Mouse (Mus musculus): ENCODE results near the gene Gm16503.
"Not testable (repeated sequence)": the region's sequence is repeated elsewhere in the genome, so short reads cannot be mapped to it uniquely, and the experiment has no call there.

Gm16503 gene

GRCm38 (mm10) chr4:147539918-147540317 is at the start of gene Gm16503:
Gene Gm16503 (plus strand): TSS chr4:147540218.
- not testable (repeated sequence) for DNase-seq

- DNase-seq: not testable (repeated sequence)
Observed at GRCm38 (mm10) chr4:147492117-147492516, 47.9 kb upstream of the Gm16503 start, which contains the start of gene Zfp982. Gene Zfp982 (plus strand): TSS chr4:147492417.

GRCm38 (mm10) chr4:147498772-147499613 is 41.0 kb upstream of the Gm16503 start:
- not testable (repeated sequence) for DNase-seq

- no peak for DNase-seq
Observed at GRCm38 (mm10) chr4:147509174-147509573, 30.8 kb upstream of the Gm16503 start.

- no peak for DNase-seq
Observed at GRCm38 (mm10) chr4:147518981-147519380, 21.0 kb upstream of the Gm16503 start.

- DNase-seq: no peak
Observed at GRCm38 (mm10) chr4:147520100-147520499, 19.9 kb upstream of the Gm16503 start.

GRCm38 (mm10) chr4:147525125-147525524 is 14.9 kb upstream of the Gm16503 start:
- DNase-seq: no peak

- no peak for DNase-seq
Observed at GRCm38 (mm10) chr4:147530366-147530765, 9.7 kb upstream of the Gm16503 start.

- not testable (repeated sequence) for DNase-seq
Observed at GRCm38 (mm10) chr4:147535916-147536315, 4.1 kb upstream of the Gm16503 start.

GRCm38 (mm10) chr4:147537702-147538101 is 2.3 kb upstream of the Gm16503 start:
- no peak for DNase-seq

GRCm38 (mm10) chr4:147541105-147541504 is 1.1 kb downstream of the Gm16503 start:
- DNase-seq: no peak

GRCm38 (mm10) chr4:147553071-147553470 is 13.1 kb downstream of the Gm16503 start, which contains the start of gene Zfp985:
Gene Zfp985 (plus strand): TSS chr4:147553277.
- DNase-seq: not testable (repeated sequence)

GRCm38 (mm10) chr4:147554361-147554760 is 14.3 kb downstream of the Gm16503 start:
- not testable (repeated sequence) for DNase-seq

- not testable (repeated sequence) for DNase-seq
Observed at GRCm38 (mm10) chr4:147556921-147557320, 16.9 kb downstream of the Gm16503 start.

- DNase-seq: not testable (repeated sequence)
Observed at GRCm38 (mm10) chr4:147558011-147558410, 18.0 kb downstream of the Gm16503 start.

- peak; percentile 48 for DNase-seq
Observed at GRCm38 (mm10) chr4:147559096-147559495, 19.1 kb downstream of the Gm16503 start.

GRCm38 (mm10) chr4:147565426-147566220 is 25.6 kb downstream of the Gm16503 start:
- no peak for DNase-seq

- DNase-seq: not testable (repeated sequence)
Observed at GRCm38 (mm10) chr4:147571156-147571555, 31.1 kb downstream of the Gm16503 start.

GRCm38 (mm10) chr4:147579371-147579770 is 39.4 kb downstream of the Gm16503 start:
- DNase-seq: not testable (repeated sequence)

- no peak for DNase-seq
Observed at GRCm38 (mm10) chr4:147586511-147587473, 46.8 kb downstream of the Gm16503 start.

Measured in kidney, postnatal 14 days (tissue).